Mouse (Mus musculus) left cerebral cortex, adult 8-10 months (tissue): ENCODE measurements at regions not wholly inside any gene's neighbourhood (a gene's known extent, or its start where the extent isn't known, plus 50 kb on each side); places are given as distances from the start of the nearest gene placed in this dataset.

Source experiments
- DNase-seq, 2 experiments: peaks; one replicate each; pipeline ENCODE4 v3.0.0; 2022; ENCODE audit warnings: low spot score in 2 of 2

DNA sequence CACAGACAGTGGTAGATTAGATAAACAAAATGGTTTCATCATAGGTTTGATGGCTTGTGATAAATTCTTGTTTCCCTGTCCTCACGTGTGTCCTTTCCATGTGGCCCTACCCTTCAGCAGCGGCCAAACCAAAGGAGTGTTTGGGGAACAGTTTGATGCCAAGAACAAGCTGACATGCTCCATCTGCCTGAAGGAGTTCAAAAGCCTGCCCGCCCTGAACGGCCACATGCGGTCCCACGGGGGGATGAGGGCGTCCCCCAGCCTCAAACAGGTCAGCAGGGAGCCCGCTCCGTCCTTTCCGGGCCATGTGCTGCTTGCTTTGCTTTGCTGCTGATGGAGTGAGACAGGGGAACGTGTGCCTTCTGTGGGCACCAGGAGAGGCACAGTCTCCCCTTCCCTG is 51.0 kb upstream of the Mrps10 start:
- DNase-seq, result no peak

DNA sequence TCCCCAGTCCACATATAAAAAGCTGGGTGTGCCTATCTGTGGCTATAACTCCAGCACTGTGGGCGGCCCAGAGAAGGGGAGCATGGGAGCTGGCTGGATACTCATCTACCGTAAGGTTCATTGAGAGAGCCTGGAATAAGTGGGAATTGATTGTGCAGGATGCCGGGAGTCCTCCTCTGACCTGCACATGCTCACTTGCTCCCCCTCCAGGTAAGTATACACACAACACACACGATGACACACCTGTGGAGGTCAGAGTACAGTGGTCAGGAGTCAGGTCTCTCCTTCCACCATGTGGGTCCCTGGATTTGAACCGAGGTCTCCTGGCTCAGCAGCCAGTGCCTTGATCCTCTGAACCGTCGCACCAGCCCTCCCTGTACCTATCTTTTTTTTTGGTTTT is 55.5 kb upstream of the Mrps10 start:
- DNase-seq, result no peak

DNA sequence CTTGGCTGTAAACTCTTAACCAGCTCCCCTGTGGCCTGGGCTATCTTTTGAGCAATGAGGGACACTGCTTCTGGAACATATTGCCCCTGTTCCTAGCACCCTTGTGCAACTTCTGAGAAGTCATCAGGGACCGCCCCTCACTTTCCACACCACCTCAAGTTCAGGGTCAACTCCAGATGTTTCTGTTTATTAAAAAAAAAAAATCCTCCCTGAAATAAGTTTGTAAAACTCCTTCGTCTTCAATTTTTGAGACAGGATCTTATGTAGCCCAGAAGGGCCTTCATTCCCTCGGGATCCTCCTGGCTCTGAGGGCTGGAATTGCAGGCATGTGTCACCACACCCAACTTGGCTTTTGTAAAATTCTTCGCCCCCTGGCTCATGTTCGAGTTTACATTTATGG is 57.4 kb upstream of the Mrps10 start:
- DNase-seq, result no peak

DNA sequence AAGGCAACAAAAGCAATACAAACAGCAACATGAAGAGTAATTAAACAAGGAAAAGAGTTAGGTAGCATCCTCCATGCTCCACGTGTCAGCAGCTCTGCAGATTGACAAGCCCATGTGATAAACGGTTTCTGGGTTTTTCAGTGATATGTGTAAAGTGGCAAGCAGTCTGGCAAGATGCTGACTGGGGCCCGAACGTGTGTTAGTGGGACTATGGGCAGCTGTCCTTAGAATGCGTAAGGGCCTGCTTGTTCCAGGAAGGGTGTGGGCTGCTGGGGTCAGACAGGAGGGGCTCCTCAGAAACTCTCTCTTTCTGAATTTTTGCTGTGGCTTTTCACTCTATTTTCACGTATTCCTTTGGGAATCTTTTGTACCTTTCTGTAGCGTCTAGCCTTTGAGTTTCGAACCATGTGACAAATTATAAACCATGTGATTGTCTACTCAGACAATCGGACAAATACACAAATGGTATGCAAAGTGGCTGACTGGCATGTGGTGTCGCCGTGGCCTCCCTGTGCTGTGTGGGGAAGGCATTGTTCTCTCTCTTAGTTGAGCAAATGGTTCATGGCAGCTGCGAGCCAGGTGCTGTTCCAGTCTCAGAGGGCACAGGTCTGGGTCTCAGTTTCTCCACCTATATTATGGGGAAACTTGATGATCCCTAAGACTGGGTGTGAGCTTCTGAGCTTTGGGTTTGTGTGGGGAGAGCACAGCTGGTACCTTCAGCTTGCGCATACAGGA is 62.5 kb upstream of the Mrps10 start:
- DNase-seq, result no peak

DNA sequence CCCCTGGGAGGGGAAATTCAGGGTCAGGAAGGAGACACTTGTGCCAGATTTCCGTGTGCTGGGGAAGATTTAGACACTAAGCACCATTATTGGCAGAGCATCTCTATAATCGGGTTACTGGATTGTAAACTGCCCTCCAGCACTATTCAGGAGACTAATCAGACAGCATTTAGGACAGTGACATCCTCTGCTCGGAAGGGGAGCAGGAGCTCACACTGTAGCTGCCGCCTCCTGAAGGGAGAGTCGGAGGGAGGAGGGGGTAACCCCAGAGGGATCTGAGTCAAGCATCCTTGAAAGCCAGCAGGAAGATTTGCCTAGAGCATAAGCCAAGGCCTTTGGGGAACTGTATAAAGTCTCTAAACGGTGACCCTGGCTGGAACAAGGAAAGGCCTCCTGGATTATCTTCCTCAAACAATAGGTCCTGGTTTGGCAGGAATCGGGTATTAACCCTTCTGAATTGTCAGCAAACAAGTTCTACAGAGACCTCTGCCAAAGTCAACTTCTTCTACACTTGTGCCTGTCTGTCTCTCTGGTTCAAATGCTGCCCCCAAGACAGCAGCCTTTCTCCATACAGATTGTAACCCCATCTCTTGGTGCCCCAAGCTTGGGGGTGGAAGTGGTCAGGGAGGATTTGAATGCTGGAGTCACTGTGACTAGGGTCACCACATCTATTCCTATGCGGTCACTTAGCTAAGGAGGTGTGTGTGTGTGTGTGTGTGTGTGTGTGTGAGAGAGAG is 64.1 kb upstream of the Mrps10 start:
- no peak for DNase-seq

DNA sequence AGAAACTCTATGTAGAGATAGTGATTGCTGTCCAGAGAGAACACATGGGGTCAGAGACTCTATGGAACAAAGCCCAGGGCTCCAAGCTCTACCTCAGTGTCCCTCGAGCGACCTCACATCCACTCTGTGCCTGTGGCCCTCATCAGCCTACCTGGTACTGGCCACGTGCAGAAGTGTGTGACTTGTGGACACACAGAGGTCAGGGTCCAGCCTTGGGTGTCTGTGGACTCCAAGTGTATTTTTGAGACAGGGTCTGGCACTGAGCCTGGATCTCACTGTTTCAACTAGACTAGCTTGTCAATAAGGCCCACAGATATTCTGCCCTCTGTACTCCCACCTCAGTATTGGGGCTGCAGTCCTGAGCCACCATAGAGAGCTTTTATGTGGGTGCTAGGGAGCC is 65.1 kb upstream of the Mrps10 start:
- DNase-seq, result no peak

DNA sequence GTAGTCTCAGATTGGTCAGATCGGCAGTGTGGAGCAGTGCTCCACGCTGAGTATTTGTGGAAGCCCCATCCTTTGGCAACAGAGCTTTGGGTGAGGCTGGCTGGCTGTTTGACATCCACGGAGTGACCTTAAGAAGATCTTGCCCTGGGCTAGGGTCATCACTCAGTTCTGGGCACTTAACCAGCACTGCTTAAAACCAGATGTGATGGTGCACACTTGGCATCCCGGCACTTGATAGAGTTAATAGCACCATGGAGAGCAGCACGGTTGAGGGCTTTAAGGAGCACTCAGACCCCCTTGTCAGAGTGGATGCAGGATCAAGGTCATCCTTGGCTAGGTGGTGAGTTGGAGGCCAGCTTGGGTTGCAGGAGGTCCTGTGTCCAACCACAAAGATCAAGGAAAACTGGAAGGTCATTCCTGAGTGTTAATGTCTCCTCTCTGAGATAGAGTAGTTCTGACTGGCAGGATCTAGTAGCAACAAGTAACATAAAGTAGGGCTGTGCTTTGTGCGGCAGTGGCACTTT is 70.2 kb upstream of the Mrps10 start:
- DNase-seq, result no peak

DNA sequence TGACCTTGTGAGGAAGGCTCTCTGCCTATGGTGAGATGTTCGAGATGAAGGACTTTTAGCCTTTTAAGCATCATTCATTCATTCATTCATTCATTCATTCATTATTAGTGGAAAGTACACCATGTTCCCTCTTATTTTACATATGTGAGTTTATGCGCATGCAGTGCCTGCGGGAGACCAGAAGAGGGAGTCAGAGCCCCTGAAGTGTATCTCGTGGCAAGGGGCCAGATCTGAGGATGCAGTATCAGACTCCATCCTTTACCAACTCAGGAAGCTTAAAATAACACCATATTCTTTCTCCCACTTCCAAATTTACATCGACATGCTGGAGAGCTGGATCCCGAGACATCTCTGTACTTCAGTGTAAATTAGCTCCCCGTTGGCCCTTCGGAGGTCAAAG is 70.7 kb upstream of the Mrps10 start:
- no peak for DNase-seq

DNA sequence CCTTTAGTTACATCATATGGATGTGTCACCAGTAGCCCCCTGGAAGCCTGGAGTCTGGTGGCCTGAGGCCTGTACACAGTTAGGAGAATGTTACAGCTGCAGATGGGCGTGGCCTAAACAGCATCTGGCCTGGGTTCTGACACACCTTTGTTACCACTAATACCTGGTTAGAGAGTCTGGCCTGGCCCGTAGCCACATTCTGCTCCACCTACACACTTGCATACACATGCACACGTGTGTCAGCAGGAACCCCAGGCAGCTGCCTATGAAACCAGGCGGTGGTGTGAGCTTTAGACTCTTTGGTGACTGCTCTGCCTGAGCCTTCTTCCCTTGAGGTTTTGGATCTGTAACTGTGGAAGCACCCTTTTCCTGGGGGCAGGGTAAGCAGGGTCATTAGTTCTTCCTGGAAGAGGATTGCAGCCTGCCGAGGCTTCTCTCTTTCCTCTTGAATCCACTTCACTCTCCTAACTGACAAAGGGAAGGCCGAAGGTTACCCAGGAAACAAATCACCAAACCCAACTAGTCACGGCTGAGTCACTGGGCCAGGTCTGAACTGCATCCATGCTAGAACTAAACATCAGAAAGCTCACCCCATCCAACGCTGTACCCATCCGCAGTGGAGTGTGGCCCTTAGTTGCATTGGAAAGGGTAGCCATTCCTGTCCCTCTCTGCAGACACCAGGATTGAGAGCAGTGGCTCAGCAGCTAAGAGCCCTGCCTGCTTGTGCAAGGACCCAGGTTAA is 71.8 kb upstream of the Mrps10 start:
- DNase-seq, result no peak

DNA sequence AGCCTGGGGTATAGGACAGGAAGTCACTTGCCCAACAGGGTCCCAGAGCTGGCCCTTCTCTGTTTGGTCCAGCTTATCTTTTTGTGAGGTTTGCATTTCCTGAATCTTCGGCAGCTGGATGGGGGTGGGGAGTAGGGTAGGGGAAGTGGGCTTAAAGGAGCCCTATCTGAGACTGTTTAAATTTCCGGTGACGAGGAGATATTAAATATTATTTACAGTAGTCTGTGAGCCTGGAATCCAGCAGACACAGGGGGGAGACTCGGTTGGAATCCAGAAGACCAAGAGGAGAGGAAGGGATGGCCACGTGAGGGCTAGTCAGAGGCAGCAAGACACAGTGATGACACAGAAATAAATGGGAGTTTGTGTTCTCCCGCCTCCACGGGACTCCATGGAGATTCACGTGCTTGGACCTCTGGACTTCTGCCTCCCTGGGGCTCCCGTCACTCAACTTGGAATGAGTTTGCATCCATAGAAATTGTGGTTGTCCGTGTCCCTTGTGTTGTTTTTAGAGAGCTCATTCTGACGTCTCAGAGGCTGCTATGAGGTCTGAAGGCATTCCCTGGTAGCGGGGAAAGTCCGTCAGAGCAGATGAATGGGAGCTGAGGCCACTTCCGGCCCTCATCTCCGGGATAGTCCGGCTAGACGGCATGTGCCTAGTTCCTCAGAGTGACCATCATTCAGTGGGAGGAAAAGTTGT is 73.2 kb upstream of the Mrps10 start:
- DNase-seq, result no peak

DNA sequence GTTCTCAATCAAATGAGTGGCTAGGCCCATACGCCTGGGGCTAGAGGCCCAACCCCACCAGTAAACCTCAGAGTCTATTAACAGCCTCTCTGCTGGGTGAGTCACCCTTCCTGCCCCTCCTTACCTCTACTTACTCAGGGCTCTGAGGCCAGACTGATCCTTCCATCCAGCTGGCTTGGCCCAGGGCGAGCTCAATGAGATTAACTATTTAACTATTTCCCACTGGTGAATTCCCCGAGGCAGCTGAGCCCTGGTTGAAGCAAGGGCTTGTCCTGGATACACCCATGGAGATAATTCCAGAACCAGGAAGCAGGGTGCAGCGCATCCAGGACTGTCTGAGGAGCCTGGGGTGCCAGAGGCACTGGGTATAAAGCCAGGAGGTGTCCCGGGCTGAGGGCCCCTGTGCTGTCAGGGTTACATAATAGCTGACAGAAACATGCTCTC is 74.6 kb upstream of the Mrps10 start:
- no peak for DNase-seq

DNA sequence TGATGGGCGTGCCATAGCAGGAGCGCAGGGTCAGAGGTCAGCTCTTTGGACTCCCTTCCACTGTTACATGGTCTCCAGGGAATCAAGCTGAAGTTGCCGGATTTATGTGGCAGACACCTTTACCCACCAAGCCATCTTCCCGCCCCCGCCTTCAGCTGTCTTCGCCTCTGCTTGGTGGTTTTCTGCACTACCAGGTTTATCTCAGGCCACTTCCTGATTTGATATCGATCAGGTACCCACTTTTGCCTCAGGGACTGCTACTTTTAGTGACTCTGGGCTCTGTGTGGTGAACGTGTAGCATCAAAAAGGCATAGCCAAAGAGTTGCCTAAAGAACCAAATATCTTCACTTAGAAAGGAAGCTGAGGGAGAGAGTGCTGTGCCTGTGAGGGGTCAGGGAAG is 75.5 kb upstream of the Mrps10 start:
- DNase-seq, result no peak

DNA sequence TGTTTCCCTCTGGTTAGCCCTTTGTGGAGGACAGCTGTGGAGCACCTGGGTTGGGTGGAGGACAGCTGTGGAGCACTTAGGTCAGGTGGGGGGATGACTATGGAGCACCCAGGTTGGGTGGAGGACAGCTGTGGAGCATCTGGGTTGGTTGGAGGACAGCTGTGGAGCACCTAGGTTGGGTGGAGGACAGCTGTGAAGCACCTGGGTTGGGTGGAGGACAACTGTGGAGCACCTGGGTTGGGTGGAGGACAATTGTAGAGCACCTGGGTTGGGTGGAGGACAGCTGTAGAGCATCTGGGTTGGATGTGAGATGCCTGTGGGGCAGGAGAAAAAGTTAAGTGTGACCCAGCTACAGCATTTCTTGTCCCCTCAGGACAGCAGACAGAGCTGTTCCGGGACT is 77.1 kb upstream of the Mrps10 start:
- DNase-seq, result no peak

DNA sequence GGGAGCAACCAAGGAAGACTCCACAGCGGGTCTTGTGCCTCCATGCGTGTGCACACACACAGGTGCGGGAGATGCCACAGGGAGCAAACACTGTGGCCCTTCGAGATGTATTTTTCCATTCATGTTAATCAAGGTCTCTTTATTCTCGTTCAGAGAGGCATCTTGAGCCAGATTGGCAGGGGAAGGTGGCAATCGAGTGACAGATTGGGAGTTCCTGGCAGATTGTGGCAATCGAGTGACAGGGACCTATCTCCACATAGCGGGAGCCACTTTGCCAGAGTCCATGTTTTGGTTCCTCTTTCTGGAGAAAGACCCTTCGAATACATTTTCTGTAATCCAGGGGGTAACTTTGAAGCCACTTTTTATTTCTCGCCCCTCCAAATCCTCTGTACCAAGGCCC is 83.1 kb upstream of the Mrps10 start:
- no peak for DNase-seq

DNA sequence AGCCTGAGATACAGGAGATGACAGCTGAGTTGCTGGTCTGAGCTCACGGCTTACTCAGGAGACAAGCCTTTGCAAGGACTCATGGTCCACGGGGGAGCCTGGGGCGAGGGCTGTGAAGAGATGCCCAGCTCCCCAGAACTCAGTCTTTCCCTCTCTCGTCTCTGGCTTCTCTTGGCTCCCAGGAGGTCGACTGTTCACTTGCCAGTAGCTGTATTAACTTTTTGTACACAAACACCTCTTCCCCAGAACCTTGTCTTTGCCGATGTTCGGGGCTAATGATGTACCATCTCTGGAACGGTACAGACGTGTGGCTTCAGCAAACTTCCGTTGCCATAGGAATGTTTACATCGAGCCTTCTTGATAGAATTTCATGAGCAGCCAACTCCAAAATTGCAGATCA is 84.5 kb upstream of the Mrps10 start:
- no peak for DNase-seq

DNA sequence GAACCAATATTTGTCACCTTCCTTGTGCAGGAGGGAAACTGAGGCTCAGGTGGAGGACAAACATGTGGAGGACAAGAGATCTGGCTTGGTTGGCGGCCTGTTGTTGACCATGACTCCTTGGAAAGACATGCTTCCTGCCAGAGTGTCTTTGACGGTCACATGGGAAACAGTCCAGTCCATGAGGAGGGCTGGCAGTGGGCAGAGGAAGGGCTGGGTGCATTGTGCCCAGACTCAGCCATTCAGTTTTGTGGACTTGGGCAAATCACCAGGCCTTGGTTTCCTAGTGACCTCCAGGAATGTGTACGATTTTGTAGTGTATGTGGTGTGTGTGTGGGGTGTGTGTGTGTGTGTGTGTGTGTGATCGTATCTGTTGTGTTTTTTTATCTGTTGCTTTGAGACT is 85.5 kb upstream of the Mrps10 start:
- no peak for DNase-seq

DNA sequence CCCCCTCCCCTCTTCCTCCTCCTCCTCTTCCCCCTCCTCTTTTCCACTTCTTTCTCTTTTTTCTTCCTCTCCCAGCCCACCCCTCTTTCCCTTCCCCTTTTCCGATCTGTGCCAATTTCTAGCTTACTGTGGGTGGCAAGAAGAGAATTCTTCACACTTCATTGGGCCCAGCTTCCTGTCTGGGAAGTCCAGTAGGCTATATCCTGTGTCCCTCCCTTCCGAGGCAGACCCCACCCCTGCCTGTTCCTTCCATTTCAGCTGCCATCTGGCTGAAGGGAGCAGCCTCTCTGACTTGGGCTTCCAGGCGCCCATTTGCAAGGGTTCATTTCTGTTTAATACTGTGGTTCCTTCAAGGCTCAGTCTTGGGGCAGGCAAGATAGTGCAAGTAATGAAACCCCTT is 86.2 kb upstream of the Mrps10 start:
- no peak for DNase-seq

DNA sequence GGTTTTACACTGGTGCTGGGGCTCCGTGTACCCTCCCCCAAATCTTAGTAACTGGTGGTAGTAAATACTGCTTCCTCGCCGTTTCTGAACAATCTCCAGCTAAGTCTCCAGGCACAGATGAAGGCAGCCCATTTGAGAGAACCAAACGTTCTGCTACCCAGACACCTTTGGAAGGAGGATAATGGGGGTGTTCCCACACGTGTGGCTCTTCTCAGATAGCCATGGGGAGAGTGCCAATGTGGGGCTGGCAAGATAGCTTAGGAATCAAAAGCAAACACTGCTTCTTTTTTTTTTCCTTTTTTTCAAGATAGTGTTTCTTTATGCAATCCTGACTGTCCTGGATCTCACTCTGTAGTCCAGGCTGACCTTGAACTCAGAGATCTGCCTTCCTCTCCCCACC is 90.8 kb upstream of the Mrps10 start:
- no peak for DNase-seq

DNA sequence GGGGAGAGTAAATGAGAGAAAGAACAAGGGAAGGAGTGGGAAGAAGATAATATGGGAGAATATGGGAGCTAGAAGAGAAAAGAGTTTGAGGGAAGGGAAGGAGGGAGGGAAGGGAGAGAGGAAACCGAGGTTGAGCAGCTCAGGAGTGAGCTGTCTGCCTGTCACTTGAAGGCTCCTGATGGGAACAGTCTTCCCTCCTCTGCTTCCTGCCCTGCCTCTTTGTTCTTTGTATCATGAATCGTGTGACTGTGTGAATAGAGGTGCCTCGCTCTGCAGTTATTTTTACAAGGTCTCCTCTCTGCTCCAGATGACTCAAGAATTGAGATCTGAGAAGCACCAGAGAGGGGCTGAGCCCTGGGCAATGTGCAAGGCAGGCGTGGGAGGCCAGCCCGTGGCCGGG is 92.0 kb upstream of the Mrps10 start:
- DNase-seq, result no peak

DNA sequence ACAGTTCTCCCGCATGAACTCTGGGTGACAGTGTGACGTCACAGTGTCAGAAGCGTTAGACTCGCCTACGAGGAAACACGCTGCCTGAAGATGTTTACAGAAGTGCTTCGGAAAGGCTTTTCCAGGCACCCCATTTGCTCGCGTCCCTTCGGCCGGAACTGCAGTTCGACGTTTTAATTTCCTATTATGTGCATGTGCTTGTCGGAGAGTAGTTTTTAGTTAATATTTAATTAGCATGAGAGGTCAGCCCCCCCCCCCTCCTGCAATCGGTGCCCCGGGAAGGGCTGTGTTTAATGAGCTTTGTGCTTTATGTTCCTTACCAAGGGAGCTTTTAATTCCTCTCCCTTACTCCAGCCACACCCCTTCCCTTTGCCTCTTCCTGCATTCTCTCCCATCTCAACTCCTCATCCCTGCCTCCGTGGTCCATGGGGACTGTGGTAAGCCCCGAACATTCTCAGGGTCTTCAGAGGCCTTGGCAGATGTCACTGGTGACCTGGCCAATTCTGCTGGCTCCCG is 92.8 kb upstream of the Mrps10 start:
- no peak for DNase-seq

DNA sequence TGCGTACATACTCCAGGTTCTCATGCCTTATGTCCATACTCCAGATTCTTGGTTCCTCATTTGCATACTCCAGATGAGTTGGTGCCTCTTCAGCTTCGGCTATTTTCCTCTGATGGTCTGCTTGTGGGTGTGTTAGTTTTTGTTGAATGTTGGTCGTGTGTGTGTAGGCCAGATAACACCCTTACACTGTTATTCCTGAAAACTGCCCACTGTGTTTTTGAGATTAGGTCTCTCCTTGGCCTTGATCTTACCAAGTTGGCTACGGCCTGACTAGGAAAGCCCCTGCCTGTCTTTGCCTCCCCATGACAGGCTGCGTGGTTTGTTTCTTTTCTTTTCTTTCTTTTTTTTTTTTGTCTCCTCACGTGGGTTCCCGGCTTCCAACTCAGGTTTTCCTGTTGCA is 95.4 kb upstream of the Mrps10 start:
- no peak for DNase-seq
